Mouse (Mus musculus) forebrain, embryonic 13.5 days (tissue): Measurements from ENCODE around the gene Zhx3. TPM values are rescaled to one million over a fixed set of nuclear protein-coding genes. Genes with fewer than 3 reads are reported as not detected.

Experiments used
- ATAC-seq: fragments of 200-750 bp; cut with Nextera tagmentation; 2 replicates; pipeline ENCODE4 v1.8.0; 2017
- H3K27ac ChIP-seq: fragments of 300-500 bp; sonication (generic); 2 replicates; pipeline ENCODE4 v1.5.1; 2015; ENCODE audit warnings: inconsistent platforms, mild to moderate bottlenecking, moderate library complexity
- H3K27me3 ChIP-seq: fragments of 300-500 bp; sonication (generic); 2 replicates; pipeline ENCODE4 v1.6.1; 2015; ENCODE audit warnings: mild to moderate bottlenecking, inconsistent platforms
- H3K36me3 ChIP-seq: fragments of 300-500 bp; sonication (generic); 2 replicates; pipeline ENCODE4 v1.6.1; 2015; ENCODE audit warnings: mild to moderate bottlenecking, inconsistent platforms; ENCODE audit not compliant: poor library complexity, severe bottlenecking
- H3K4me1 ChIP-seq: fragments of 300-500 bp; sonication (generic); 2 replicates; pipeline ENCODE4 v1.6.1; 2015; ENCODE audit warnings: inconsistent platforms
- H3K4me2 ChIP-seq: fragments of 300-500 bp; sonication (generic); 2 replicates; pipeline ENCODE4 v1.6.1; 2015; ENCODE audit warnings: inconsistent platforms, mild to moderate bottlenecking, moderate library complexity
- H3K4me3 ChIP-seq: fragments of 300-500 bp; sonication (generic); 2 replicates; pipeline ENCODE4 v1.5.1; 2015; ENCODE audit warnings: mild to moderate bottlenecking, inconsistent platforms
- H3K9ac ChIP-seq: fragments of 300-500 bp; sonication (generic); 2 replicates; pipeline ENCODE4 v1.6.1; 2015; ENCODE audit warnings: mild to moderate bottlenecking, inconsistent platforms
- H3K9me3 ChIP-seq: fragments of 300-500 bp; sonication (generic); replicated peaks from 2 replicates; pipeline ENCODE4 v1.6.1; 2016; ENCODE audit warnings: inconsistent platforms
- WGBS: fragments of 180-500 bp; shearing (Covaris S2); methylation state at CpG from one replicate; pipeline ENCODE4 v1.1.7; 2015; 5-methylcytosine and 5-hydroxymethylcytosine counted together
- polyA plus RNA-seq: library from polyadenylated mRNA; unstranded; fragments of >200 nt; fragmentation: Nextera tagmentation; extraction: Ambion mirVana; gene quantifications from 2 replicates; pipeline ENCODE4 v1.2.1, GENCODE M21; 2015

Zhx3 gene
- 13.7 and 14.0 TPM in 2 replicates for polyA plus RNA-seq

GRCm38 (mm10) chr2:160872890-160873382 is at the start of gene Zhx3:
Zhx3 (minus strand) TSS chr2:160872998.
- no peaks in the 10 kb centered on the region for H3K36me3 ChIP-seq
- peak within 1 kb of the TSS; percentile 98 for H3K27ac ChIP-seq
- peaks cover 17% of the 10 kb centered on the region for H3K4me1 ChIP-seq
- 0 out of 2 replicates have a peak, but pooled peaks cover under 1% of the 10 kb centered on the region for H3K9me3 ChIP-seq
- no peaks in the 10 kb centered on the region for H3K27me3 ChIP-seq
- peak within 1 kb of the TSS; percentile 77 for H3K4me3 ChIP-seq
- WGBS: under 1% methylated on average over 36 of the region's 48 CpGs
- H3K9ac ChIP-seq: peak within 1 kb of the TSS; percentile 96
- peak; percentile 98 for ATAC-seq
- peak within 1 kb of the TSS; percentile 76 for H3K4me2 ChIP-seq

GRCm38 (mm10) chr2:160921285-160921684 is 48.5 kb upstream of the Zhx3 start:
- H3K4me2 ChIP-seq: no peak overlapping the region
- no peak overlapping the region for H3K27ac ChIP-seq
- 0 out of 2 replicates have a peak, but pooled peaks cover 5% of the 10 kb centered on the region for H3K27me3 ChIP-seq
- no peaks in the 10 kb centered on the region for H3K9me3 ChIP-seq
- H3K4me3 ChIP-seq: no peak overlapping the region
- WGBS: 79% methylated on average over 4 of the region's 7 CpGs
- H3K9ac ChIP-seq: no peak overlapping the region
- ATAC-seq: no peak
- peaks cover 15% of the 10 kb centered on the region for H3K4me1 ChIP-seq
- H3K36me3 ChIP-seq: no peaks in the 10 kb centered on the region

- H3K27ac ChIP-seq: no peak overlapping the region
- WGBS: 75% methylated on average over 2 of the region's 2 CpGs
- H3K9me3 ChIP-seq: no peaks in the 10 kb centered on the region
- H3K9ac ChIP-seq: no peak overlapping the region
- H3K4me3 ChIP-seq: no peak overlapping the region
- peaks cover 16% of the 10 kb centered on the region for H3K4me1 ChIP-seq
- ATAC-seq: no peak
- H3K4me2 ChIP-seq: no peak overlapping the region
- H3K36me3 ChIP-seq: no peaks in the 10 kb centered on the region
- peaks cover 20% of the 10 kb centered on the region; the same call in 1 of the 2 replicates for H3K27me3 ChIP-seq
These were observed 46.1 kb upstream of the Zhx3 start for GRCm38 (mm10) chr2:160918930-160919215.

GRCm38 (mm10) chr2:160918154-160918929 is 45.5 kb upstream of the Zhx3 start:
- 39% methylated on average over 8 of the region's 8 CpGs for WGBS
- peaks cover 16% of the 10 kb centered on the region for H3K4me1 ChIP-seq
- no peaks in the 10 kb centered on the region for H3K9me3 ChIP-seq
- no peak overlapping the region for H3K4me3 ChIP-seq
- no peak overlapping the region for H3K27ac ChIP-seq
- ATAC-seq: no peak
- H3K4me2 ChIP-seq: no peak overlapping the region
- H3K27me3 ChIP-seq: peaks cover 24% of the 10 kb centered on the region
- no peak overlapping the region for H3K9ac ChIP-seq
- no peaks in the 10 kb centered on the region for H3K36me3 ChIP-seq

GRCm38 (mm10) chr2:160917313-160917712 is 44.5 kb upstream of the Zhx3 start:
- no peaks in the 10 kb centered on the region for H3K36me3 ChIP-seq
- H3K4me1 ChIP-seq: peaks cover 20% of the 10 kb centered on the region
- peaks cover 35% of the 10 kb centered on the region for H3K27me3 ChIP-seq
- no peak overlapping the region for H3K27ac ChIP-seq
- 96% methylated on average over 3 of the region's 3 CpGs for WGBS
- no peak overlapping the region for H3K4me3 ChIP-seq
- no peak overlapping the region for H3K9ac ChIP-seq
- no peak for ATAC-seq
- no peak overlapping the region for H3K4me2 ChIP-seq
- H3K9me3 ChIP-seq: no peaks in the 10 kb centered on the region

GRCm38 (mm10) chr2:160916714-160917113 is 43.9 kb upstream of the Zhx3 start:
- Histone ChIP-seq H3K27ac (no peak overlapping the region), H3K4me1 (peaks cover 26% of the 10 kb centered on the region), H3K27me3 (peaks cover 41% of the 10 kb centered on the region), H3K4me3 (no peak overlapping the region), H3K9me3 (no peaks in the 10 kb centered on the region), H3K4me2 (no peak overlapping the region), H3K9ac (no peak overlapping the region), H3K36me3 (no peaks in the 10 kb centered on the region)
- WGBS: 68% methylated on average over 8 of the region's 8 CpGs
- no peak for ATAC-seq

GRCm38 (mm10) chr2:160915821-160916610 is 43.2 kb upstream of the Zhx3 start:
- no peak overlapping the region for H3K4me3 ChIP-seq
- H3K4me2 ChIP-seq: no peak overlapping the region
- H3K9ac ChIP-seq: no peak overlapping the region
- no peaks in the 10 kb centered on the region for H3K9me3 ChIP-seq
- no peak overlapping the region for H3K27ac ChIP-seq
- WGBS: 79% methylated on average over 13 of the region's 13 CpGs
- H3K36me3 ChIP-seq: no peaks in the 10 kb centered on the region
- peaks cover 32% of the 10 kb centered on the region for H3K4me1 ChIP-seq
- peaks cover 48% of the 10 kb centered on the region for H3K27me3 ChIP-seq
- no peak for ATAC-seq

GRCm38 (mm10) chr2:160914656-160915055 is 41.9 kb upstream of the Zhx3 start:
- H3K36me3 ChIP-seq: no peaks in the 10 kb centered on the region
- H3K4me3 ChIP-seq: no peak overlapping the region
- ATAC-seq: no peak
- peaks cover 32% of the 10 kb centered on the region for H3K4me1 ChIP-seq
- no peak overlapping the region for H3K27ac ChIP-seq
- no peak overlapping the region for H3K9ac ChIP-seq
- peaks cover 61% of the 10 kb centered on the region for H3K27me3 ChIP-seq
- H3K4me2 ChIP-seq: no peak overlapping the region
- H3K9me3 ChIP-seq: no peaks in the 10 kb centered on the region
- 81% methylated on average over 9 of the region's 9 CpGs for WGBS

- under 1% methylated on average over 40 of the region's 46 CpGs for WGBS
- Histone ChIP-seq H3K27me3 (peaks cover 66% of the 10 kb centered on the region), H3K27ac (no peak within 1 kb of the TSS), H3K36me3 (no peaks in the 10 kb centered on the region), H3K9me3 (no peaks in the 10 kb centered on the region), H3K4me3 (peak within 1 kb of the TSS; percentile 50), H3K9ac (peak within 1 kb of the TSS; percentile 65), H3K4me2 (peak within 1 kb of the TSS; percentile 90), H3K4me1 (peaks cover 26% of the 10 kb centered on the region)
- ATAC-seq: peak; percentile 68
These were observed 39.5 kb upstream of the Zhx3 start, which contains the start of gene Emilin3 for GRCm38 (mm10) chr2:160912231-160912671. Emilin3 (minus strand) TSS chr2:160912328.

- H3K27me3 ChIP-seq: peaks cover 62% of the 10 kb centered on the region
- H3K36me3 ChIP-seq: no peaks in the 10 kb centered on the region
- H3K4me1 ChIP-seq: peaks cover 21% of the 10 kb centered on the region
- peak overlapping the region; percentile 50 for H3K4me3 ChIP-seq
- H3K27ac ChIP-seq: no peak overlapping the region
- peak overlapping the region; percentile 65 for H3K9ac ChIP-seq
- H3K4me2 ChIP-seq: peak overlapping the region; percentile 90
- WGBS: 2% methylated on average over 59 of the region's 64 CpGs
- H3K9me3 ChIP-seq: no peaks in the 10 kb centered on the region
- ATAC-seq: peak; percentile 69
These were observed 38.9 kb upstream of the Zhx3 start for GRCm38 (mm10) chr2:160911558-160912201.

GRCm38 (mm10) chr2:160910633-160911032 is 37.8 kb upstream of the Zhx3 start:
- peaks cover 16% of the 10 kb centered on the region for H3K4me1 ChIP-seq
- H3K4me3 ChIP-seq: no peak overlapping the region
- no peak overlapping the region for H3K9ac ChIP-seq
- whole genome bisulfite sequencing: 93% methylated on average over 5 of the region's 5 CpGs
- H3K9me3 ChIP-seq: no peaks in the 10 kb centered on the region
- peaks cover 62% of the 10 kb centered on the region for H3K27me3 ChIP-seq
- no peak overlapping the region for H3K4me2 ChIP-seq
- no peaks in the 10 kb centered on the region for H3K36me3 ChIP-seq
- H3K27ac ChIP-seq: no peak overlapping the region
- ATAC-seq: no peak

- H3K27ac ChIP-seq: no peak overlapping the region
- H3K4me1 ChIP-seq: peaks cover 16% of the 10 kb centered on the region
- no peak for ATAC-seq
- H3K27me3 ChIP-seq: peaks cover 45% of the 10 kb centered on the region
- WGBS: 63% methylated on average over 18 of the region's 18 CpGs
- no peaks in the 10 kb centered on the region for H3K36me3 ChIP-seq
- no peak overlapping the region for H3K4me2 ChIP-seq
- H3K9me3 ChIP-seq: no peaks in the 10 kb centered on the region
- H3K9ac ChIP-seq: no peak overlapping the region
- H3K4me3 ChIP-seq: no peak overlapping the region
These were observed 35.8 kb upstream of the Zhx3 start for GRCm38 (mm10) chr2:160908607-160909006.
